Mouse (Mus musculus) gastrocnemius, postnatal 36 days (tissue): ENCODE measurements around the gene Cd200r1. TPM values are rescaled to one million over a fixed set of nuclear protein-coding genes. Genes with fewer than 3 reads are reported as not detected.

Experiments
- DNase-seq, 2 experiments: peaks; one replicate each; pipeline ENCODE4 v3.0.0; 2022
- intact Hi-C: fragments of 180-260 bp; cut with DNase I; formaldehyde crosslinking; loops from one replicate; pipeline ENCODE4 v1.15.1; 2025
- long read RNA-seq, 2 experiments: library from polyadenylated mRNA; stranded (forward); transcript quantifications; one replicate each; pipeline ENCODE4 v2.0.0; 2021
- total RNA-seq, 2 experiments: library from RNA; stranded (reverse); gene quantifications; 2 replicates each; pipeline ENCODE4 v1.2.3; 2021

Gene Cd200r1
- under 1 TPM; 0.17 to 0.23 TPM for total RNA-seq
- long read RNA-seq, experiment 1, result 0 reads
- long read RNA-seq, experiment 2, result 0 reads

GRCm38 (mm10) chr16:44765555-44766319 is at the start of gene Cd200r1:
Gene Cd200r1 (plus strand): TSS chr16:44765736.
- intact Hi-C loops, result no loop called here
- DNase-seq, result no peak

GRCm38 (mm10) chr16:44716305-44717140 is 49.0 kb upstream of the Cd200r1 start:
- DNase-seq, result no peak
- intact Hi-C loops, result no loop called here

DNA sequence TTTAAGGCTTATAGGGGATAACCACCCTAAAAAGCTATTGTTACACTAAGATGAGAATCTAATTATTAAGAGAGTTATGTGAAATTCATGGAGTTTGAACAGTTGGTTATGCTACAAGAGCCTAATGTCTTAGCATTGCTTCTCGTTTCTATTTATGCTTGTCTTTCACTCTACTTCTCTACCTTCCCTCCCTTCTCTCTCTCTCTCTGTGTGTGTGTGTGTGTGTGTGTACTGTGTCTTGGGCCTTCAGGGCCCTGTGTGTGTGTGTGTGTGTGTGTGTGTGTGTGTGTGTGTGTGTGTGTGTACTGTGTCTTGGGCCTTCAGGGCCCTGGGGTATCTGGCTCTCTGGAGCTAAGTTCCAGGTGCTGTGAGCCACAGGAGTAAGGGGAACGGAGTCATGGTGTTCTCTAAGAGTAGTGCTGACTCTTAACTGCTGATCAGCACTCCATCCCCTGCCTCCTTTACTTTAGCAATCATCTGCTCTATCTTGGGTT is 48.3 kb upstream of the Cd200r1 start:
- intact Hi-C loops, result no loop called here
- DNase-seq, result no peak

- intact Hi-C loops, result no loop called here
- no peak for DNase-seq
These were observed 47.7 kb upstream of the Cd200r1 start for GRCm38 (mm10) chr16:44717838-44718237.

GRCm38 (mm10) chr16:44719349-44719748 is 46.2 kb upstream of the Cd200r1 start:
- DNase-seq, result no peak
- intact Hi-C loops, result no loop called here

DNA sequence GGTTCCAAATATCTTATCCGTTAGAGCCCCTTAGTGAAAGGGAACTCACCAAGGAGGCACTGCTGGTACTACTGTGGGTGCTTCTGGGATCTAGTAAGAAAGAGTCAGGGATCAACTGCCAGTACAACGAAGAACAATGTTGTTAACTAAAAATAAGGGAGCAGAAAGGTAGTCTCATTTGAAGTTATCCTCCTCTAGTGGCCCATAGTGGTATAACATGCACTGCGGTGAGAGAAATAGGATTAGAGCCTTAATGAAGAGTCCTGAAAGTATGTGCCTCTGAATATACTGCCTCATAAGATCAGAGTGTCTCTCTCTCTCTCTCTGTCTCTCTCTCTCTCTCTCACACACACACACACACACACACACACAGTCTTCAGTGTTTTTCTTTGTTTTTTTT is 45.0 kb upstream of the Cd200r1 start:
- DNase-seq, result no peak
- intact Hi-C loops, result loop anchor here (10.0 kb wide), 1 partner anchor 374 kb away; the partner anchor contains the start of gene Ccdc80

DNA sequence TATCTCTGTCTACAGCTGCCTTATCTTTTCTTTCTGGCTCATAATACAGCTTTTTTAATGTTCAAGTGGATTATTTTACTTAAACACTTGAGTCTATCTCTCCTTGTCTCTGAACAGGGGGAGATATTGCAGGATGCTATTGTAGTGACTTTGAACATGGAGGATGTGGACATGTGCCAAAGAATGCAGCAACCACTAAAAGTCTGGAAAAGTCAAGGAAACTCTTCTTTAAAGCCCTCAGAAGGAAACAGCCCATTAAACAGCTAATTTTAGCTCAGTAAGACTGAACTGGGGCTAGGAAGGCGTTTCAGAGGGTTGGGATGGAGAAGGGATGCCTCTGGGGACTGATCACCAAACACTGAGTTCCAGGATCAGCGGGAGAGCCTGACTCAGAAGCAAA is 42.9 kb upstream of the Cd200r1 start:
- DNase-seq, result no peak
- intact Hi-C loops, result loop anchor here (10.0 kb wide), 1 partner anchor 372 kb away; the partner anchor contains the start of gene Ccdc80

DNA sequence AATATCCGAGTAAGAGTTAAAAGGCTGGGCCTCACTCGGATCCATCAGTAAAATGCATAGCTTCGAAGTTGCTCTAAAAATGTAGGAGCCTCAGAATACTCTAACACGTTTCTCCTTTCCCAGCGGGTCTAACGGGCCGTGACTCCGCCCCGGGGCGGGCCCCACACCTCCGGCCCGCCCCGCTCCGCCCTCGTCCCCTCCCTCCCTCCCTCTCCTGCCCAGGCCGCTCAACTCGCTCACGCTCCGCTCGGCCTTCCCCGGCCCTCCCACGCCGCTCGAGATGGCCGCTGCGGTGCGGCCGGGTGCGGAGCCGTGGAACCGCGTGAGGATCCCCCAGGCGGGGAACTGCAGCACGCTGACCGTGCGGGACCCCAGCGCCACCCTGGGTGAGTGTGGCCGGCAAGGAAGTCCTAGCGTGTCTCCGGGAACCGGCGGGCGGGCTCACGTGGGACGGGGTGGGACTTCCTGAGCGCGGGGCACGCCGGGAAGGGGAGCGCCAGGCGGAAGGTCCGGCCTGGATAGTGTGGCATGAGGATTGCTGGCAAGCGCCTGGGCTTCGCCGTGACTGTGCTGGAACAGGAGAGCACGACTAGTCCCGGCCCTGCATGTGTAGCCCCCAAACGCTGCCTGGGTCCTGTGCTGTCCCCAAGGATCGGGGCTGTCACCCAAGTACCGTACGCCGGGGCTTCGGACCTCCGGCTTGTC is 41.3 kb upstream of the Cd200r1 start, which contains the start of gene Nepro:
TSS of gene Nepro (plus strand) at position 219 of the 705 bp plus-strand sequence.
- intact Hi-C loops, result loop anchor here (10.0 kb wide), 1 partner anchor 371 kb away; the partner anchor contains the start of gene Ccdc80

GRCm38 (mm10) chr16:44724847-44725246 is 40.7 kb upstream of the Cd200r1 start:
- intact Hi-C loops, result loop anchor here (10.0 kb wide), 1 partner anchor 370 kb away; the partner anchor contains the start of gene Ccdc80
- no peak for DNase-seq

More for the DNA sequence above, 41.3 kb upstream of the Cd200r1 start, which contains the start of gene Nepro:
- peak; percentile 94 to 97 for DNase-seq

DNA sequence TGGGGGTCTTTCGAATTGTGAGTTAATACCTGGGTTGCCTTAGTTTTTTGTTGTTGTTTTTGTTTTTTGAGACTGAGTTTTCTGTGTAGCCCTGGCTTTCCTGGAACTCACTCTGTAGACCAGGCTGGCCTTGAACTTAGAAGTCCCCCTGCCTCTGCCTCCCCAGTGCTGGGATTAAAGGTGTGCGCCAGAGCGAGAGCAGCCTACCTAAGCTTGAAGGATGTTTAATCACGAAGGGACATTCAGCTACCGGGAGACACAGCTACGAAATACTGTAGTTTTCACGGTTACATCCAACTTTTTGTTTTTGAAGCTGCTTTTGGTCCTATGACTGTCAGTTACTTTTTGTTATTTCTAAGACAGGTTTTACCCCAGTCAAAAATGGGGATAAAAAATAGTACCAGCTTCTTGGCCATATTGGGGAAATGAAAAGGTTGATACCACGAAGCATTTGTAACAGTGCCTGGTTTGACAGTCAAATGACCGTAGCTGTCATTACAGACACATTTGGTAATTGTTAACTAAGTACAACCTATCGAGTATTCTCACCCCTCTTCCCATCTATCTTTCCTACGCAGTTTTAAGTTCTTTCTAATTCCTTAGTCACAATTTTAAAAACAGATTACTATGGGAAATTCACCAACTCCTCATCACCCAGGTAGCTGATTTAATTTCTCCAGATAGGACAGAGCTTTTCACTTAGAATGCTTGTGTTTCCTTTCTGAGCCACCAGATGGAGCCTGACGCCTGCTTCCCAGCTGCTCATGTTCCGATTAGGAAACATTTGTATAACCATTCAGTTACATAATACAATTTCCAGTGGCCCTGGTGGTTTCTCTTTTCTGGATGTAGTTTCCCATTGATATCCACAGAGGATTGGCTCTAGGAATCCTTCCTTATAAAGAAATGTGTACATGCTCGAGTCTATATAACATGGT is 40.0 kb upstream of the Cd200r1 start:
- DNase-seq, result peak in 1 of 2 experiments; percentile 52
- intact Hi-C loops, result loop anchor here (10.0 kb wide), 1 partner anchor 369 kb away; the partner anchor contains the start of gene Ccdc80

- intact Hi-C loops, result loop anchor here (10.0 kb wide), 1 partner anchor 367 kb away; the partner anchor contains the start of gene Ccdc80
- DNase-seq, result no peak
These were observed 38.0 kb upstream of the Cd200r1 start for GRCm38 (mm10) chr16:44727525-44727924.

GRCm38 (mm10) chr16:44734059-44734458 is 31.5 kb upstream of the Cd200r1 start:
- DNase-seq, result no peak
- intact Hi-C loops, result no loop called here

DNA sequence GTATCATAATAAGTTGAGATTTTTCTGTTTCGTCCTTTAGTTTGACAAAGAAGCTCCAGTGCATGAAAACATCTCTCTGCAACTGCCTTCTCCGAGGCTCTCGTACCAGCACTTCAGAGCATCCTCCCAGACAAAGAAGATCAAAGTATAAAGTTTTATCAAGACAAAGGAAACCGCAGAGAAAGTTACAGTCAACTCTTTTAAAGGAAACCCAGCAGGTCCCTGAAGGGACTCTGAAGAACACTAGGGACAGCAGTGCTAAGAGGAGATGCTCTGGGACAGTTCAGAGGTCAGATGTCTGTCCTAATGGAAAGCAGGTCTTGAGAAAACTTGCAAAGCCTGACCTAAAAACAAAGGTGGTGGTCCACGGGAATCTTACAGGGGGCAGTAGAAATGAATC is 29.9 kb upstream of the Cd200r1 start:
- no peak for DNase-seq

DNA sequence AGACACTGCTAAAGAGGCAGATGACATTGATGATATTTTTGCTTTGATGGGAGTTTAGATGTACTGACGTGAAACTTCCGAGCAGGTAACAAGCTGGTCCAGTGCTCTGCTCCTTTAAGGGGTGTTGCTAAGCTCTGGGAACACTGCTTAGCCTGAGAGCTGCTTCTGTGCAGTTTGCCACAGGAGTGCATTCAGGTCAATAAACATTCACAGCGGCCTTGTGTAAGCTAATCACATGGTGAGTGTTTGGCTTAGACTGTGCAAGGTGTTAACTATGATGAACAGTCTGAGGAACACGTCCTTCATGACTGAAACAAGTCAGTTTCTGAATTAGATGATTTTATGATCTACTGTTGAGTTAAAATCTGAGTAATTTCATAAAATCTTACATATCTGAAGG is 29.4 kb upstream of the Cd200r1 start:
- intact Hi-C loops, result no loop called here
- no peak for DNase-seq

More for the DNA sequence above, 29.9 kb upstream of the Cd200r1 start:
- intact Hi-C loops, result no loop called here

DNA sequence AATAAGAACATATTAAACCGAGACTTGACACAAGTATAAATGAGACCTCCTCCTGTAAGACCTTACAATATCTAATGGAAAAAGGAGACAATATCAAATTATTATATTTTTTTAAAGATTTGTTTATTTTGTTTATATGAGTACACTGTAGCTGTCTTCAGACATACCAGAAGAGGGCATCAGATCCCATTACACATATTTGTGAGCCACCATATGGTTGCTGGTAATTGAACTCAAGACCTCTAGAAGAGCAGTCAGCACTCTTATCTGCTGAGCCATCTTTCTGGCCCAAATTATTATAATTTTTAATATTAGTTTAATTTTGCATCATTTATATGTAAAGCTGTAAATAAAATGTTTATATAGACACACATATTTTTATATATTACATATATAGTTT is 22.8 kb upstream of the Cd200r1 start:
- no peak for DNase-seq
- intact Hi-C loops, result loop anchor here (10.0 kb wide), 1 partner anchor 412 kb away; the partner anchor contains the start of genes Atg3 and Slc35a5

DNA sequence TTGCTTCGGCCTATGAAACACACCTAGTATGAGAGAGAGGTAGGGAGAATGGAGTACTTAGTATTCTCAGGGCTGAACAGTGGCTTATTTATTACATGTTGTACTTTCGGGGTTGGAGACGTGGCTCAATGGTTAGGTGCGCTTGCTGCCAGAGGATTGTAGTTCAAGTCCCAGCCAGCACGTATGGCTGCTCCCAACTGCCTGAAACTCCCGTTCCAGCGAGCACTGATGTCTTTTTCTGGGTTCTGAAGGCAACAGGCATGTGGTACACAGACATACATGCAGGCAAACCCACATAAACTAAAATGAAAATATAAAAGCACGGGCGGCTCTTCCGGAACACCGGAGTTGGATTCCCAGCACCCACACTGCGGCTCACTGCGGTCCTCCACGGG is 20.1 kb upstream of the Cd200r1 start:
- intact Hi-C loops, result loop anchor here (10.0 kb wide), 1 partner anchor 409 kb away; the partner anchor contains the start of genes Atg3 and Slc35a5

DNA sequence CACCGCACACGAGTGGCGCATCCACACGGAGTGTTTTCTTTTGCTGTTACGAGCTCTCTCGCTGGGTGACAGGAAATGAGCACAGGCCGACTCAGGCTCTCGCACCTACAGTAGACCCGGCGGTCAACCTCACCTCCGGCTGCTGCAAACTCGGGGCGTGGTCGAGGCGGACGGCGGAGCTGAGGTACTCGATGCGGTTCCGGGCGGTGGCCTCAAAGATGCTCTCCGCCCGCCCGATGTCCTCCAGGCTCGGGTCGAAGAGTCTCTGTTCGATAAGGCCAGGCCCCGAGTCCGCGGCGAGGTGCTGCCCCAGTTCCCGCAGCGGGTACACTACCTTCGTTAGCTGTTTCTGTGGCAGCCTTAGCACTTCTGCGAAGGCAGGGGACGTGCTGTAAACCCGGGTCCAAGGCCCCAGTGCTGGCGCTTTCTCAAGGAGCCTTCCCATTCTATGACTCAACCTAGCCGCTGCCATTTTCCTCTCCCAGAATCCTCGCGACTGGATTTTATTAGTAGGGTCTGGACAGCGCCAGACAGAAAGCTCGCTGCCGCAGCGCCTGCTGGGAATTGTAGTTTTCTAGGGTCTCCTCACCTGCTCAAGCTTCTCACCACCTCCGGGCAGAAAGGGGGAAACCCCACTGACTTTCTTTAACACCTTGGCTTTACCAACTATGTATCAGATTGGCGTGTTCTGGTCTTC is 19.5 kb upstream of the Cd200r1 start, which contains the start of gene Gtpbp8:
TSS of gene Gtpbp8 (minus strand) at position 498 of the 697 bp plus-strand sequence.
- intact Hi-C loops, result loop anchor here (10.0 kb wide), 1 partner anchor 409 kb away; the partner anchor contains the start of genes Atg3 and Slc35a5
- DNase-seq, result peak; percentile 71 to 76

More for the DNA sequence above, 20.1 kb upstream of the Cd200r1 start:
- DNase-seq, result no peak

- DNase-seq, result no peak
- intact Hi-C loops, result loop anchor here (10.0 kb wide), 1 partner anchor 407 kb away; the partner anchor contains the start of genes Atg3 and Slc35a5
These were observed 17.5 kb upstream of the Cd200r1 start for GRCm38 (mm10) chr16:44748007-44748406.
